Mouse (Mus musculus) heart, embryonic 16.5 days (tissue): ENCODE measurements around the gene Hspb8. TPM values are rescaled to one million over a fixed set of nuclear protein-coding genes. Genes with fewer than 3 reads are reported as not detected.

Experiments used
- ATAC-seq: fragments of 200-750 bp; cut with Nextera tagmentation; replicated peaks from 2 replicates; pipeline ENCODE4 v1.8.0; 2017; ENCODE audit warnings: moderate number of reproducible peaks; ENCODE audit not compliant: insufficient read depth, low FRiP score; ENCODE audit errors: extremely low read depth
- H3K27ac ChIP-seq: fragments of 300-500 bp; sonication (generic); 2 replicates; pipeline ENCODE4 v1.5.1; 2014; ENCODE audit warnings: mild to moderate bottlenecking, low read length, control low read depth, moderate library complexity
- H3K27me3 ChIP-seq: fragments of 300-500 bp; sonication (generic); 2 replicates; pipeline ENCODE4 v1.6.1; 2014; ENCODE audit warnings: low read length, mixed read lengths; ENCODE audit not compliant: control insufficient read depth, insufficient read depth
- H3K36me3 ChIP-seq: fragments of 300-500 bp; sonication (generic); 2 replicates; pipeline ENCODE4 v1.6.1; 2014; ENCODE audit not compliant: control insufficient read depth, insufficient read depth
- H3K4me1 ChIP-seq: fragments of 300-500 bp; sonication (generic); 2 replicates; pipeline ENCODE4 v1.6.1; 2014; ENCODE audit warnings: low read length, mixed read lengths; ENCODE audit not compliant: control insufficient read depth, insufficient read depth
- H3K4me2 ChIP-seq: fragments of 300-500 bp; sonication (generic); 2 replicates; pipeline ENCODE4 v1.6.1; 2014; ENCODE audit warnings: low read depth, mild to moderate bottlenecking, control low read depth, low read length
- H3K4me3 ChIP-seq: fragments of 300-500 bp; sonication (generic); 2 replicates; pipeline ENCODE4 v1.5.1; 2014; ENCODE audit warnings: mild to moderate bottlenecking, control low read depth, low read length
- H3K9ac ChIP-seq: fragments of 300-500 bp; sonication (generic); 2 replicates; pipeline ENCODE4 v1.6.1; 2014; ENCODE audit warnings: low read length, control low read depth
- H3K9me3 ChIP-seq: fragments of 300-500 bp; sonication (generic); replicated peaks from 2 replicates; pipeline ENCODE4 v1.6.1; 2016; ENCODE audit warnings: low read length; ENCODE audit not compliant: control insufficient read depth
- whole genome bisulfite sequencing: fragments of 180-500 bp; shearing (Covaris S2); extraction: QIAGEN DNeasy Blood & Tissue Kit; methylation state at CpG from one replicate; pipeline ENCODE4 v1.1.7; 2014; 5-methylcytosine and 5-hydroxymethylcytosine counted together
- polyA plus RNA-seq: library from polyadenylated mRNA; unstranded; fragments of >200 nt; fragmentation: Nextera tagmentation; extraction: Ambion mirVana; gene quantifications from 2 replicates; pipeline ENCODE4 v1.2.1, GENCODE M21; 2015

Hspb8 gene
- polyA plus RNA-seq, 1 experiment from 2014 or later: 31.1 TPM

DNA sequence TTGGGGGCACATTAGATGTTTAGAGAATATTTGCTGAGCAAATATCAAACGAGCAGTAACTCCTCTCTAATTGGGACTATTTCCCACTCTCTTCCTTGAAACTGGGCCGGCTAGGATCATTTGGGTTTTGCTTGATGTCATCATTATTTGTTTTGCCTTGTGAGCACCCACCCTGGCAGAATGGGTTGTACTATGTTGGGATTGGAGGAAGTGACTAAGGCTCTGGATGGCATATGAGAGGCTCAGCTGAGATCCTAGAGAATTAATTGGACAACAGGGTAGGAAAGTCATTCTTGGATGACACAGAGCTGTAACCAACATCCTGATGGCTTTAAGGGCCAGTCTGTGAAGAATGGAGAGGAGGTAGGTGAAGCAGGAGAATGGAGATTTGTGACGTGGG is 16.2 kb downstream of the Hspb8 start:
- WGBS: 78% methylated on average over 3 of the region's 3 CpGs

DNA sequence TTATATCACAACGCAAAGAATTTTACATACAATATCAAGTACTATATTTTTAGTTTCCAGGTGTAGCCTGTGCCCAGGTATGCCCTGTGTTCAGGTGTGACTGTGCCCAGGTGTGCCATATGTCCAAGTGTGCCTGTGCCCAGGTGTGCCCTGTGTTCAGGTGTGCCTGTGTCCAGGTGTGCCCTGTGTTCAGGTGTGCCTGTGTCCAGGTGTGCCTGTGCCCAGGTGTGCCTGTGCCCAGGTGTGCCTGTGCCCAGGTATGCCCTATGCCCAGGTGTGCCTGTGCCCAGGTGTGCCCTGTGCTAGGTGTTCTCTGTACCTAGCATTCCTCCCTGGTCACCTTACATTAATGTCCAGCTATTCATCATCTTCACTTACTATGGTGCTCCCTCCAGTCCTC is 16.7 kb downstream of the Hspb8 start:
- Histone ChIP-seq H3K27ac (no peak overlapping the region), H3K4me1 (peaks cover 25% of the 10 kb centered on the region), H3K9me3 (no peaks in the 10 kb centered on the region), H3K27me3 (no peaks in the 10 kb centered on the region), H3K9ac (no peak overlapping the region), H3K4me2 (no peak overlapping the region), H3K36me3 (peaks cover 7% of the 10 kb centered on the region; the same call in 1 of the 2 replicates), H3K4me3 (no peak overlapping the region)
- ATAC-seq: no peak
- 89% methylated on average over 1 of the region's 1 CpGs for WGBS

More for the DNA sequence above, 16.2 kb downstream of the Hspb8 start:
- peaks cover 7% of the 10 kb centered on the region; the same call in 1 of the 2 replicates for H3K36me3 ChIP-seq
- no peaks in the 10 kb centered on the region for H3K9me3 ChIP-seq
- H3K4me2 ChIP-seq: no peak overlapping the region
- no peak overlapping the region for H3K4me3 ChIP-seq
- ATAC-seq: no peak
- no peak overlapping the region for H3K27ac ChIP-seq
- no peaks in the 10 kb centered on the region for H3K27me3 ChIP-seq
- H3K4me1 ChIP-seq: peaks cover 28% of the 10 kb centered on the region
- no peak overlapping the region for H3K9ac ChIP-seq

DNA sequence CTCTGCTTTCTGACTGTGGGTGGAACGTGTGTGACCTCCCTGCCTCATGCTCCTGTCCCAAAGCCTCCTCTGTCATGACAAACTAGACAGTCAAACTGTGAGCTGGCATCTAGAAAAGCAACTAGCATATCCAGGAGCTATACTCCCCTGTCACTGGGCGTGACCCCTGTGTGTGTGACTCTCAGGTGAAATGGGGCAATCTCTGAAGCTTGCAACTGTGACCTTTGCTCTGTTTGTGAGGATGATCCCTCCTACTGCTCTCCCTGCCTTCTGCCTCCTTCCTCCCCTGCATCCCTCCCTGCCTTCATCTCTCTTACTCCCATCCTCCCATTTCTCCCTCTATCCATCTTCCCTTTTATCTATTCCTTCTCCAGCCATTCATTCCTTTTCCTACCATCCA is 18.6 kb downstream of the Hspb8 start:
- Histone ChIP-seq H3K4me2 (no peak overlapping the region), H3K9ac (no peak overlapping the region), H3K4me1 (peaks cover 14% of the 10 kb centered on the region), H3K27ac (no peak overlapping the region), H3K9me3 (no peaks in the 10 kb centered on the region), H3K4me3 (no peak overlapping the region), H3K36me3 (peaks cover 6% of the 10 kb centered on the region; the same call in 1 of the 2 replicates), H3K27me3 (no peaks in the 10 kb centered on the region)
- ATAC-seq: no peak
- 84% methylated on average over 2 of the region's 2 CpGs for WGBS

DNA sequence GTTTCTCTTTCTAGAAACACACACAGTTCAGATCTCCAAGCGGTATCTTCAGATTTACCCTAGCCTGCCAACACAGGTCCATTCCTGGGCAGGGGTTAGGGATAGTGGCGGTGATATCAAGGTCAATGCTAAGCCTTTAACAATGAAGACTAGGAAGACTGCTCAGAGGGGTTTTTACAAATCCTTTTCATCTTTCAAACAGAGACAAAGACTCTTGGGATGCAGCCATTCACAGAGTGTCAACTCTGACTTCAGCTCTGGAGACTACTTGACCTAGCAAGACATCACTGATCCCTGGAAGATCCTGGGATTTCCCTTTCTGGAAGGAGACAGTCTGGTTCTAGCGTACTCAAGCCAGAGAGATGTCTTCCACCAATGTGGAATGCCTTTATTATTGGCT is 21.9 kb downstream of the Hspb8 start:
- WGBS: 88% methylated on average over 3 of the region's 3 CpGs
- no peak overlapping the region for H3K27ac ChIP-seq
- ATAC-seq: no peak
- no peaks in the 10 kb centered on the region for H3K36me3 ChIP-seq
- H3K9me3 ChIP-seq: no peaks in the 10 kb centered on the region
- no peak overlapping the region for H3K4me2 ChIP-seq
- H3K4me3 ChIP-seq: no peak overlapping the region
- no peak overlapping the region for H3K9ac ChIP-seq
- H3K4me1 ChIP-seq: no peaks in the 10 kb centered on the region
- H3K27me3 ChIP-seq: no peaks in the 10 kb centered on the region

DNA sequence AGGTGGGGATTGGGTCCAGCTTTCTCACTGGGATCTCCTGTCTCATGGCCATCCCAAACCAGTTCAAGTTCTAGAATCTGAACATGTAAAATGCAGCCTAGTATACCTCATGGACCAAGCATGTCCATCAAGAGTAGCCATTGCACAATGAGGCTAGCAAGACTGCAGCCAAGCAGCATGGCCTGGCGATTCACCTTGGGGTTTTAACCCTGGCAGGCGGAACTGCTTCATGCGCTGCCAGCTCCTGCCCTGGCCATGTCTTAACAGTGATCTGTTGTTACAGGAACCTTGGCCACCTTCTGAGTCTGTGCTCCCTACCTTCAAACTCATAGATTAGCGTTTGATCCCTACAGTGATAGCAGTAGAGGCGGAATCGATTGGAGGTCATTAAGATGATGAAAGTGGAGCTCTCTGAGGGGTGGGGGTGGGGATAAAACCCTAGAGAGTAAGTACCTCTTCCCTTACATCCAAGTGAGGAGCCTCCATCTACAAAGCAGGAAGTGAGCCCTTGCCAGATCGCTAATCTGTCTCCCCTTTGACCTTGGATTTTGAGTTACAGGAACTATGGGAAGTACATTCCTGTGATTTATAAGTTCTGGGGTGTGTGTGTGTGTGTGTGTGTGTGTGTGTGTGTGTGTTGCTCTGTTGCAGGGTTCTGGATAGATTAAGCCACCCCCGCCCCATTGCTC is 22.5 kb downstream of the Hspb8 start:
- no peaks in the 10 kb centered on the region for H3K27me3 ChIP-seq
- no peaks in the 10 kb centered on the region for H3K4me1 ChIP-seq
- ATAC-seq: no peak
- H3K27ac ChIP-seq: no peak overlapping the region
- WGBS: 69% methylated on average over 8 of the region's 8 CpGs
- H3K4me2 ChIP-seq: no peak overlapping the region
- H3K9ac ChIP-seq: no peak overlapping the region
- no peak overlapping the region for H3K4me3 ChIP-seq
- no peaks in the 10 kb centered on the region for H3K36me3 ChIP-seq
- no peaks in the 10 kb centered on the region for H3K9me3 ChIP-seq

DNA sequence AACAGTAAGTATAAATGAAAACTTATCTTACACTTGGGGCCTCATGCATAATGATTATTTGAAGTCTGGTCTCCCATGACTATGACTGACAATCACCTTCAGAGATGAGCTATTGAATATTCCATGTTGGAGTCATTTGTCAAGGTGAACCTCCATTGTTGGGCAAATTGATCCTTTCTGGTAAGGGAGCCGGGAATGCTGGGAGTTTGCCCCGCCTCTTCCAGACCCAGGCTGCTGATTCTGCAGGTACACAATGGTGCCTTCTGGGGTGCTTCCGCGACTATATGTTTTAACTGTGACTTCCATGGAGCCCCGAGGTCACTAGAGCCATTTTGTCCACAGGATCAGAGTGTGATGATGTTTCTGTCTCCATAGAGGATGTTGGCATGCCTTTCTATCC is 26.6 kb downstream of the Hspb8 start:
- H3K36me3 ChIP-seq: no peaks in the 10 kb centered on the region

DNA sequence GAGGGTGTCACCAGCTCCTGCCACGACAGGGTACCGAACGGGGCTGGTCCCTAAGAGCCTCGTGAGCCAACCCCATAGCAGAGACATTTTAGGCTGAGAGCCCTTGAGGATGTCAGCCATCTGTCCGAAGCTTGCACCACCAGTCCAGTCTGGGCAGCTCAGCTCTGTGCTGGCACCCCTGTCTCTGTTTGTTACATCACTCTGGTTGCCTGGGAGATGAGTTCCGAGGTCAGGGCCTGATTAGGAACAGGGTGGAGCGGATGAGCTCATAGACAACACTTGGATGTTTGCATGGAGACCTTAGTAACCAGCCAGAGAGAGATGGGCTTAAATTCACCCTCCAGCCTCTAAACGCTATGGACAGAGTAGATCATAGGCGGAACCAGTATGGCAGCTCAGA is 30.1 kb downstream of the Hspb8 start:
- ATAC-seq: no peak
- H3K36me3 ChIP-seq: no peaks in the 10 kb centered on the region
- H3K27me3 ChIP-seq: no peaks in the 10 kb centered on the region; the same call in 1 of the 2 replicates
- H3K4me2 ChIP-seq: no peak overlapping the region
- peaks cover 10% of the 10 kb centered on the region for H3K4me1 ChIP-seq
- no peak overlapping the region for H3K4me3 ChIP-seq
- H3K9me3 ChIP-seq: no peaks in the 10 kb centered on the region
- WGBS: 60% methylated on average over 9 of the region's 9 CpGs
- no peak overlapping the region for H3K27ac ChIP-seq
- H3K9ac ChIP-seq: no peak overlapping the region

More for the DNA sequence above, 26.6 kb downstream of the Hspb8 start:
- Histone ChIP-seq H3K4me1 (no peaks in the 10 kb centered on the region), H3K9me3 (no peaks in the 10 kb centered on the region), H3K27ac (no peak overlapping the region), H3K9ac (no peak overlapping the region), H3K4me2 (no peak overlapping the region), H3K27me3 (no peaks in the 10 kb centered on the region; the same call in 1 of the 2 replicates), H3K4me3 (no peak overlapping the region)
- ATAC-seq: no peak
- WGBS: 78% methylated on average over 5 of the region's 5 CpGs

DNA sequence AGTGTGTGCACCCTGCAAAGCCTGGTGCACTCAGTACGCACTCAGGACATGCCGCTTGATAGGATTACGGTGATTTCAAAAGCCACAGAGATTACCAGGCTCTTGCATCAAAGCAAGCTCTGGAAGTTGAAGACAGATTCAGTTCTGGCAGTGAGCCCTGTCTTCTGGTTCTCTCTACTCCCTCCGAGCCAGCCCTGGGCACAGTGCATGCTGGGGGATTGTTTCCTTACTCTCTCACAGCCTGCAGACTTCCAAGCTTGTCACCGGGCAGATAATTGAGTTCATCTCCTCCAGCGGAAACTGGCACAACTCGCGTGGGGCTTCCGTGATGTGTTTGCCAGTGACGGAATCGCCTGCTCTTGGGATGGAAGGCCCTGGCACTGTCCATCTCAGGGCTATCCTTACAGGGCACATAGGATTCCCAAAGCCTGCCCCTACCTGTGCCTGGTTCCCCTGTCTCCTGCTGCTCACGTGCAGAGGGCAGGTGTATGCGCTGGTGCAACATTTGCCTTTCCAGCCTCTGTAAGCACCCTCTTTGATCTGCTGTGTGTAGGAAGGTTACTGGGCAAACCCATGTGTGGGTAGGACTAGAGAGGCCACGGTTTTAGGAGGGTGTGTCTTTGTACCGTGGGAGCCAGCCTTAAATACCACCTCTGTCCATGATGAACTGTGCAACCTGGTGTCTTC is 32.7 kb downstream of the Hspb8 start:
- Histone ChIP-seq H3K4me1 (peaks cover 10% of the 10 kb centered on the region), H3K36me3 (no peaks in the 10 kb centered on the region), H3K27me3 (no peaks in the 10 kb centered on the region; the same call in 1 of the 2 replicates), H3K9me3 (no peaks in the 10 kb centered on the region), H3K4me2 (peak overlapping the region; percentile 8), H3K27ac (no peak overlapping the region), H3K4me3 (no peak overlapping the region), H3K9ac (no peak overlapping the region)
- ATAC-seq: peak; percentile 72
- 35% methylated on average over 15 of the region's 15 CpGs for WGBS

DNA sequence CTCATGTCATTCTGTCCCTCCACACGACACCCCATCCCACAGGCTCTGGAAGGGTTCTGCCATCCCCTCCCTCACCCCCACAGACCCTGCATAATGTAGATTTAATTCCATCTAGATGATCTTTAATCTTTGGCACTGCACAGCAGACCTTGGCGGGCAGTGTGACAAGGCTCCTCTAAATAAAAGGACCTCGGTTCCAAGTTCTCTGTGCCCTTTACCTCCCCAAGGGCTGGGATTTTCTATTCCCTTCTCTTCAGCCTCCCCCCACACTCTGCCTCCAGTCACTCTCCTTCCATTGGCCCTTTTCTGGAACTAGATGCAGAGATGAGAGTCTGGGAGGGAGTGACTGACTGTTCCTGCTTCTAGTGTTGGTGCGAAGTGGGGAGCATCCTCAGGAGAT is 33.3 kb downstream of the Hspb8 start:
- Histone ChIP-seq H3K27me3 (no peaks in the 10 kb centered on the region; the same call in 1 of the 2 replicates), H3K36me3 (no peaks in the 10 kb centered on the region), H3K4me3 (no peak overlapping the region), H3K4me1 (peaks cover 10% of the 10 kb centered on the region), H3K9me3 (no peaks in the 10 kb centered on the region), H3K27ac (no peak overlapping the region), H3K9ac (no peak overlapping the region), H3K4me2 (no peak overlapping the region)
- 63% methylated on average over 4 of the region's 4 CpGs for WGBS
- ATAC-seq: no peak
